Mouse (Mus musculus) large intestine, adult 2 months (tissue): ENCODE measurements at regions not wholly inside any gene's neighbourhood (a gene's known extent, or its start where the extent isn't known, plus 50 kb on each side); places are given as distances from the start of the nearest gene placed in this dataset.

Experiments used
- DNase-seq: peaks from one replicate; pipeline ENCODE4 v3.0.0-alpha.2; 2012; ENCODE audit warnings: low read depth, low spot score
- WGBS: fragments of 180-500 bp; shearing (Covaris S2); methylation state at CpG from one replicate; pipeline ENCODE4 v1.1.7; 2018; 5-methylcytosine and 5-hydroxymethylcytosine counted together

DNA sequence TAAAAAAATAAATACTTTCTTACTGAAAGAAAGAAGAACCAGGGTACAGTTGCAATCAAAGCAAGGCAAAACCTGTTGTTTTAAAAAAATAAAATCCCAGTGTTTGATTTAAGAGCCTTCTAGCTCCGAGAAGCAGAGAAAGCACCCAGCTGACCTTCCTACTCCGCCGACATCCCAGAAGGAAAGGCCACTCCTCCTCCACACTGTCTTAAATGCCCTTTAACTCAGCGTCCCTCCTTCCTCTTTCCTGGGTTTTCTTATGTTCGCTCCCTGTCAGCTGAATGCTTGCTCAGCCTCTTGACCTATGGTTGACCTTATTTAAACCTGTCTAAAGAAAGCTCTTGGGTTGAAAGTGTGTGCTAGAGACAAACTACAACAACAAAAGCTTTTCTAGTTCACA, 79.1 kb downstream of the Sptssa start:
- WGBS: 47% methylated on average over 5 of the region's 5 CpGs
- DNase-seq: no peak

GRCm38 (mm10) chr12:54576821-54577220, 79.6 kb downstream of the Sptssa start:
- DNase-seq: no peak
- WGBS: 63% methylated on average over 3 of the region's 3 CpGs

DNA sequence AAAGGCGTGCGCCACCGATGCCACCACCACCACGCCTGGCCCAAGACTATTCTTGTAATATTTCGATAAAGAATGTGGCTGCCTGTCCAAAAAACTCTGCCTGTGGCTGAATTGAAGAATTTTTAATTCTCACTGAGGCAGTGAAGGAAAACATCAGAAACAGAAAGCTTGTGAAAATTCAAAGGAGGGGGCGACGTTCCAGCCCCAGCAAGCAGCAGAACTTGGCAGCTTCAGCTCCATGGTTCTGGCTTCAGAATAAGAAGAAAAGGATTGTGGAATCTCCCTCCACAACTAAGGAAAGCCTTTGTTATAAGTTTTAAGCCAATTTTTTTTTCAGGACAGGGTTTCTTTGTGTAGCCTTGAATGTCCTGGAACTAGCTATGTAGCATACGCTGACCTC, 83.5 kb downstream of the Sptssa start:
- 92% methylated on average over 8 of the region's 8 CpGs for WGBS
- no peak for DNase-seq

DNA sequence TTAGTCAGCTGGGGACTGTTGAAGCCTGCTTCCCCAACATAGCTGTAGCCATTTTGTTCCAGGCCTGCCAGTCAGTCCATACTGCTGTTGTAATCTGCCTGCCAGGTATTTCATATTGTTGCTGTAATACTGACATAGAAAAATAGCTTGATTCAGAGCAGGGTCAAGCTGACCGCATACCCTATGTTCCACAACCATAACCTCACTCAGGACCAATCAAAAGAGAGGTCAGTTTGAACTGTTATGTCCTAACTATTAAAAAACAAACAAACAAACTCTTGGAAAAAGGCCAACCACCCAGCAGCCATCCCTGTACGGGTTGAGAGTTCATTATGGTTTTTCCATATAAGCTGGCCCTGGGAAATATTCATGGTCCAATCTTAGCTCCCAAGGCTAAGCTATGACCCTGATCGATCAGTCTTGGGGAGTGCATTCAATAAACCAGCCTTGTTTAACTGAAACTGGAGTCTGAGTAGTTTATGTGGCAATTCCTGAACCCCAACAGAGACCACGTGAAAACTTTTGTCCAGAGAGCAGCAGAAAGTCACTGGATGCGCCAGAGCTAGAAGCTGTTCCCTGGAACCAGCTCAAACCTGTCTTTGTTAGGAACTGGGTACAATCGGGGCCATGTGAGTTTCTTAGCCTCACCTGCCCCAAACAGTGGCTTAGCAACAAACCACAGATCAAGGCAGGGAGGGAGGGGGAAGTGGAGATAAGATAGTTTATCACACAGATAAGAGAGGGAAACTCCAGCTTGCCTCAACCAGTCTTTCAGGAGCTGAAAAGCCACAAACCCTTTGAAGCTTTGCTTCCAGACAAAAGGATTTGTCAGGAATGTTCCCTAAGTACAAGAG, 88.1 kb downstream of the Sptssa start:
- no peak for DNase-seq
- WGBS: 36% methylated on average over 6 of the region's 6 CpGs

- 89% methylated on average over 3 of the region's 3 CpGs for WGBS
- DNase-seq: no peak
These were observed 89.0 kb downstream of the Sptssa start for GRCm38 (mm10) chr12:54567426-54567790.

DNA sequence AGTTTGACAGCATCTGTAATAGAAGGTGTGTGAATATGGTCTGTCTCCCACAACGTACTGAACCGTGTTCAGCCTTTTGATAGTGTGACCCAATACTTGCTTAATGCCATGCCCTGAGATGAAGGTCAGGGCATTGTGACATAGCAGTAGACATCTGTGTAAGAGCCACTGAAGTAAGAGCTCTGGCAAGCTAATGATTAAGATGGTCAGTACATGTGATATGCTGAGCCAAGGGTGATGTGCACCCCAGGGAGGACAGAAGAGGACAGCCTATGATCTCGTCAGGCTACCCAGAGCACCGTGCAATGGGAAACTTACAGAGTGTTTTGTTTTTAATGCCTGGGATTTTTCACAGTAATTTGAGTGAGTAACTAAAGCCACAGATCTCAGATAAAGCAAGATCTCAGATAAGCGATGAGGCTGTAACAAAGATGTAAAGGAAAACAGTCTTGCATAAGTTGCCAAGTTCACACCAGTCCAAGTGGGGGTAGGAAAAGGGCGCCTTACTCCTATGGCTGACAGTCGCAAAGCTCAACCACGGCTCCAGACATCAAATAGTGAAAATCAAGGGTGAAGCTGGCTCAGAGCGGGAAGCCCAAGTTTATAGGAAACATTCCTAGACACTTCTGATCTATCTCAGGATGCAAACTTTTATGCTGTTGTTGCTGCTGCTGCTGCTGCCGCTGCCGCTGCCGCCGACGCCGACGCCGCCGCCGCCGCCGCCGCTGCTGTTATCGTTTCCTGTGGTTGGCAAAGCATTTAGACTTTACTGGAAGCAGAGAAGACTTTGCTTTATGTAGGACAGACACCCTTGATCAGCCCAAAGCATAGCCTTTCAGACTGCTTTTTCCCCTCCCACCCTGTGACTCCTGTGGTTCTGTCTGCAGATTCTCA, 89.6 kb downstream of the Sptssa start:
- WGBS: 89% methylated on average over 23 of the region's 23 CpGs

DNA sequence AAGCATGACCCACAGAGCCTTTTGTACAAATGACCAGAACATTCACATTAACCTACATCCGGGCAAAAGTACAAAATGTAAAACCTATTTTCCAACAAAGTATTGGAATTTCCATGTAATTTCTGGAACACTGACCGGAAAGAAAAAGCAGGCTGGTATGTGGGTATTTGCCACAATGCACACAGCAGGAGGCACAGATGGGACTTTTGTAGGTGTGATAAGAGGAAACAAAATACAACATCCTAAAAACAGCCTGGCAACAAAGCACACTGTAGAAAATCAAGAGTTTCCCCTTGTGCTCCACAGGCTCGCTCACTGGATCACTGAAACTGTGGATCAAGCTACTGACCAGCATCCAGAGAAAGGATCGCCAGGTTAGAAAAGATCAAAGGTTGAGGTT, 94.4 kb downstream of the Sptssa start:
- WGBS: 92% methylated on average over 4 of the region's 4 CpGs
- no peak for DNase-seq

More for the DNA sequence above, 89.6 kb downstream of the Sptssa start:
- no peak for DNase-seq

GRCm38 (mm10) chr12:54558106-54558505, 98.3 kb downstream of the Sptssa start:
- 10% methylated on average over 2 of the region's 2 CpGs for WGBS
- no peak for DNase-seq

GRCm38 (mm10) chr12:54549659-54550058, 106.7 kb downstream of the Sptssa start:
- WGBS: 82% methylated on average over 9 of the region's 9 CpGs
- DNase-seq: no peak

DNA sequence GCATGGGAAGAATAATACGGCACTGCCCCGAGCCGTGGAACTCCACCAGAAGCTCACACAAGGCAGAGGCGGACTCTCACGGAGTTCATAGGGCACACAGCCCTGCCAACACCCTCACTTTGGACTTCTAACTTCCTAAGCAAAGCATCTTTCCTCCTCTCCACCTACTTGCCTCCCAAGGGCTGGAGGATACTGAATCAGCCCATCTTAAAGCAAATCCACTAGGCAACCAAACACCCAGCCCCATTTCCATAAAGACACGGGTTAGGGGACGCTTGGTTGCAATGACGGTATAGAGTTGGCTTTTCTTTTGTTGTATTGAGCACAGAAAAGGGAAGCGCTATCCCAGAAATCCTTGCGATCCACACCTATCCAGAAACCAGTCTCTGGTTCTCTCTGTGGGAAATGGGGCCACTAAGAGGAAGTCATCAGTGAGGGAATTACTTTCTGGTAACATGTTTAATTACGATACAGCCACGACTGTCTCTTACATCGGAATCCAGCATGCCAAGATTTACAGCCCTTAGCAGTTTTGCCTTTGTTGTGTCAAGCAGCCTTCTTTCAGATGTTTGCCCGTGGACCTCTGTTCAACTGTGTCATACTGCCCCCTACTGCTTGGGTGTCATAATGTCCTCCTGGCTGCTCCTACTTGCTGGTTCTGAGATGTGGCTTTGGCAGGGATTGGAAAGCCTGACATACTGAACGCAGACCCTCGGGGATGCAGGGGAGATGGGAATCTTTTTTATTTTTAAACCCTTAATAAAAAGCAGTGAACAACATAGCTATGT, 110.4 kb downstream of the Sptssa start:
- WGBS: 31% methylated on average over 16 of the region's 16 CpGs
- DNase-seq: peak; percentile 66

DNA sequence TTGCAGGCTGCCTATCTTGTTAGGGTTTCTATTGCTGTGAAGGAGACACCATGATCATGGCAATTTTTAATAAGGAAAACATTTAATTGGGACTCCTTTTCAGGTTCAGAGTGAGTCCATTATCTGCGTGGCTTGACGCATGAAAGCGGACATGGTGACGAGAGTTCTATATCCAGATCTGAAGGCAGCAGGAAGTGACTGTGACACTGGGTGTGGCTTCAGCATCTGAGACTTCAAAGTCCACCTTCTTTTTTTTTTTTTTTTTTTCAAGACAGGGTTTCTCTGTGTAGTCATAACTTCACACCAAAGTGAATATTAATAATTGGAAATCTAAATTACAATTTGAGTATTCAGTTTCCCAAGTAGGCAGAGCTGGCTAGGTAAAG, 118.1 kb downstream of the Sptssa start:
- DNase-seq: no peak
- 47% methylated on average over 4 of the region's 4 CpGs for WGBS

DNA sequence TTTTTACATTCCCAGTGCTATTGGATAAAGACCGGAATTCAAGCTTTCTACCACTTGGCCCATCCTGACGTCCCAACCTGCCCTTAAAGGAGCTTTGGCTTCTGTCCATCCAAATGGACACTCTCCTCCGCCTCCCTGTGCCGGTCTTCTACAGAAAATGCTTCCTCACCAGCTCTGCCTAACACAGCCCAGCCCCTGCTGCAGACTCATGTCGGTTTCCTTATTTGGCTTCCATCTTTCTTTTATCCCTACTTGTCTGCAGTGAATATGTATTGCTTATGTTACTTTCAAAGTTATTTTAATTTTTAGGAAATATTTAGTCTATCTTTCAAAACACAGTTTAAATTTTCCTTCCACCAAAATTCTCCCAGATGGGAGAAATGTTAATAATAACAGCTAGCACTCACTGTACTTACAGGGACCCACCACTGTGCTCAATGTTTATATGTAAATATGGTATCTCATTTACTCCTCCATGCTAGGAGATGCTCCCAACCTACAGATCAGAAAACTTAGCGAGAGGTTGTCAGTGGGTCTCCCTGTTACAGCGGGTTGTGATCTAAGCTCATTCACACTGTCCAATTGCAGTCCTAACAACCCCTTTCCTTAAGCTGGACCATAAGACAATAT, 118.6 kb downstream of the Sptssa start:
- 78% methylated on average over 7 of the region's 7 CpGs for WGBS
- no peak for DNase-seq

- 77% methylated on average over 7 of the region's 7 CpGs for WGBS
- no peak for DNase-seq
These were observed 119.4 kb downstream of the Sptssa start for GRCm38 (mm10) chr12:54537022-54537421.

GRCm38 (mm10) chr12:54535556-54536516, 120.5 kb downstream of the Sptssa start:
- WGBS: 52% methylated on average over 9 of the region's 9 CpGs

GRCm38 (mm10) chr12:54534910-54535309, 121.5 kb downstream of the Sptssa start:
- WGBS: 87% methylated on average over 7 of the region's 7 CpGs
- DNase-seq: no peak

More at GRCm38 (mm10) chr12:54535556-54536516, 120.5 kb downstream of the Sptssa start:
- DNase-seq: no peak

DNA sequence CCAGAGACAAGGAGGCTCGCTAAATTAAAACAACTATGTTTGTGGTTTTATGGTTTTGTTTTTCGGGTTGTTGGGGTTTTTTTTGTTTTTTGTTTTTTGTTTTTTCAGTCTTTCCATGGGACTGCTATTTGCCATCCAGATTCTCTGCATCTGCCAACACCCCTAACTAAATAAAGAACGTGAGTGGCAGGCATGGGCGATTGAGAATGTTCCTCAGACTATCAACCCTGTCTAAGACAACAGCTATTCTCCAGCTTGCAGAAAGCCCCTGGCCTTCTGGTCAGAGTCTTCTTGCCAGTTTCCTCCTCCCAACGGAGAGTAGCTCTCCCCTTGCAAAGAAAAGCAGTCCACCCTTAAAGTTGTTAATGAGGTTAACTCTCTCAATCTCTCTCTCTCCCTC, 123.2 kb downstream of the Sptssa start:
- 78% methylated on average over 5 of the region's 5 CpGs for WGBS
- DNase-seq: no peak

- DNase-seq: no peak
- 55% methylated on average over 8 of the region's 8 CpGs for WGBS
These were observed 124.3 kb downstream of the Sptssa start for GRCm38 (mm10) chr12:54532062-54532461.

GRCm38 (mm10) chr12:54528046-54528445, 128.3 kb downstream of the Sptssa start:
- no peak for DNase-seq
